Mouse (Mus musculus) right cerebral cortex, postnatal 4 days (tissue): ENCODE measurements around the gene Itga7.

Experiments used
- DNase-seq: peaks from one replicate; pipeline ENCODE4 v3.0.0-alpha.2; 2022

Gene Itga7

GRCm38 (mm10) chr10:128933574-128933973 is at the start of gene Itga7:
Gene Itga7 (plus strand): TSS chr10:128933818.
- DNase-seq = peak; percentile 41

- DNase-seq = no peak
Measured at GRCm38 (mm10) chr10:128888941-128889827, 44.4 kb upstream of the Itga7 start.

GRCm38 (mm10) chr10:128889846-128890245 is 43.8 kb upstream of the Itga7 start:
- DNase-seq = no peak

GRCm38 (mm10) chr10:128890383-128891295 is 43.0 kb upstream of the Itga7 start:
- DNase-seq = no peak

- peak; percentile 75 for DNase-seq
Measured at GRCm38 (mm10) chr10:128891296-128892094, 42.1 kb upstream of the Itga7 start, which contains the start of gene Gdf11. Gene Gdf11 (minus strand): TSS chr10:128891718.

GRCm38 (mm10) chr10:128892246-128892645 is 41.4 kb upstream of the Itga7 start:
- DNase-seq = no peak

GRCm38 (mm10) chr10:128895437-128895836 is 38.2 kb upstream of the Itga7 start:
- DNase-seq = peak; percentile 67

- DNase-seq = peak; percentile 67
Measured at GRCm38 (mm10) chr10:128895952-128896693, 37.5 kb upstream of the Itga7 start.

- no peak for DNase-seq
Measured at GRCm38 (mm10) chr10:128896807-128897206, 36.8 kb upstream of the Itga7 start.

- no peak for DNase-seq
Measured at GRCm38 (mm10) chr10:128897501-128897900, 36.1 kb upstream of the Itga7 start.

- DNase-seq = no peak
Measured at GRCm38 (mm10) chr10:128899759-128900490, 33.7 kb upstream of the Itga7 start.

- no peak for DNase-seq
Measured at GRCm38 (mm10) chr10:128900698-128901097, 32.9 kb upstream of the Itga7 start, which contains the start of gene Cd63. Gene Cd63 (plus strand): TSS chr10:128900989.

- no peak for DNase-seq
Measured at GRCm38 (mm10) chr10:128901409-128901808, 32.2 kb upstream of the Itga7 start.

- DNase-seq = no peak
Measured at GRCm38 (mm10) chr10:128902409-128902988, 31.1 kb upstream of the Itga7 start.

GRCm38 (mm10) chr10:128904812-128905211 is 28.8 kb upstream of the Itga7 start:
- no peak for DNase-seq

GRCm38 (mm10) chr10:128908778-128909448 is 24.7 kb upstream of the Itga7 start:
- no peak for DNase-seq

- DNase-seq = peak; percentile 62
Measured at GRCm38 (mm10) chr10:128909567-128910028, 24.0 kb upstream of the Itga7 start.

GRCm38 (mm10) chr10:128910066-128910841 is 23.4 kb upstream of the Itga7 start:
- peak; percentile 76 for DNase-seq

- no peak for DNase-seq
Measured at GRCm38 (mm10) chr10:128911430-128911829, 22.2 kb upstream of the Itga7 start.
